Mouse (Mus musculus) testis, adult 2 months (tissue): ENCODE measurements around the gene Mrps11. TPM values are rescaled to one million over a fixed set of nuclear protein-coding genes. Genes with fewer than 3 reads are reported as not detected.

Source experiments
- H3K27ac ChIP-seq: fragments of 200-500 bp; 2 replicates; pipeline ENCODE4 v1.5.1; 2012; ENCODE audit warnings: low read depth, low read length; ENCODE audit not compliant: control insufficient read depth, insufficient read depth
- H3K27me3 ChIP-seq: fragments of 200-500 bp; 2 replicates; pipeline ENCODE4 v1.6.1; 2012; ENCODE audit warnings: mild to moderate bottlenecking, low read length, moderate library complexity; ENCODE audit not compliant: control insufficient read depth, insufficient read depth
- H3K36me3 ChIP-seq: fragments of 200-500 bp; 2 replicates; pipeline ENCODE4 v1.6.1; 2012; ENCODE audit warnings: mild to moderate bottlenecking, low read length; ENCODE audit not compliant: control insufficient read depth, insufficient read depth
- H3K4me1 ChIP-seq: fragments of 200-500 bp; 2 replicates; pipeline ENCODE4 v1.6.1; 2012; ENCODE audit warnings: low read length; ENCODE audit not compliant: control insufficient read depth, insufficient read depth
- H3K4me3 ChIP-seq: fragments of 200-500 bp; 2 replicates; pipeline ENCODE4 v1.5.1; 2012; ENCODE audit warnings: low read depth, mild to moderate bottlenecking, low read length, moderate library complexity, mixed read lengths; ENCODE audit not compliant: control insufficient read depth
- CTCF ChIP-seq: fragments of 200-500 bp; IDR thresholded peaks from 2 replicates; pipeline ENCODE4 v1.5.1; 2012; ENCODE audit warnings: low read depth, mild to moderate bottlenecking, inconsistent platforms, low read length, moderate library complexity; ENCODE audit not compliant: control insufficient read depth, insufficient read depth, insufficient replicate concordance
- POLR2A ChIP-seq: fragments of 200-500 bp; IDR thresholded peaks from 2 replicates; pipeline ENCODE4 v1.6.1; 2012; ENCODE audit warnings: low read depth, mild to moderate bottlenecking, inconsistent platforms, low read length, moderate library complexity; ENCODE audit not compliant: control insufficient read depth
- polyA plus RNA-seq: library from polyadenylated mRNA; depleted of rRNA; stranded (reverse); fragments of >200 nt; gene quantifications from 2 replicates; pipeline ENCODE4 v1.2.3, GENCODE M21; 2012

Mrps11 gene
- polyA plus RNA-seq, 1 experiment = 55.0 TPM

GRCm38 (mm10) chr7:78797843-78798455 is 15.0 kb downstream of the Mrps11 start:
- no peaks in the 10 kb centered on the region for H3K36me3 ChIP-seq
- no peaks in the 10 kb centered on the region for H3K27me3 ChIP-seq
- H3K4me1 ChIP-seq = no peaks in the 10 kb centered on the region
- no peak overlapping the region for H3K4me3 ChIP-seq
- TF ChIP-seq POLR2A (no peak), CTCF (no peak)
- no peak overlapping the region for H3K27ac ChIP-seq

- Histone ChIP-seq H3K4me1 (no peaks in the 10 kb centered on the region), H3K4me3 (no peak overlapping the region), H3K27ac (no peak overlapping the region), H3K36me3 (no peaks in the 10 kb centered on the region), H3K27me3 (no peaks in the 10 kb centered on the region)
- TF ChIP-seq POLR2A (no peak), CTCF (no peak)
Measured at GRCm38 (mm10) chr7:78799730-78800496, 17.0 kb downstream of the Mrps11 start.

GRCm38 (mm10) chr7:78803841-78804240 is 20.9 kb downstream of the Mrps11 start:
- TF ChIP-seq CTCF (no peak), POLR2A (no peak)
- Histone ChIP-seq H3K4me3 (no peak overlapping the region), H3K36me3 (no peaks in the 10 kb centered on the region), H3K4me1 (no peaks in the 10 kb centered on the region), H3K27me3 (no peaks in the 10 kb centered on the region), H3K27ac (no peak overlapping the region)

GRCm38 (mm10) chr7:78807192-78807591 is 24.3 kb downstream of the Mrps11 start:
- Histone ChIP-seq H3K27ac (no peak overlapping the region), H3K27me3 (no peaks in the 10 kb centered on the region), H3K4me1 (no peaks in the 10 kb centered on the region), H3K36me3 (no peaks in the 10 kb centered on the region), H3K4me3 (no peak overlapping the region)
- TF ChIP-seq CTCF = no peak
- no peak for TF ChIP-seq POLR2A

- TF ChIP-seq CTCF (no peak), POLR2A (no peak)
- no peak overlapping the region for H3K4me3 ChIP-seq
- no peak overlapping the region for H3K27ac ChIP-seq
- no peaks in the 10 kb centered on the region for H3K27me3 ChIP-seq
- no peaks in the 10 kb centered on the region for H3K36me3 ChIP-seq
- no peaks in the 10 kb centered on the region for H3K4me1 ChIP-seq
Measured at GRCm38 (mm10) chr7:78813791-78814190, 30.9 kb downstream of the Mrps11 start.

- Histone ChIP-seq H3K27ac (no peak overlapping the region), H3K4me3 (no peak overlapping the region), H3K4me1 (no peaks in the 10 kb centered on the region), H3K36me3 (no peaks in the 10 kb centered on the region), H3K27me3 (no peaks in the 10 kb centered on the region)
- TF ChIP-seq CTCF (no peak), POLR2A (no peak)
Measured at GRCm38 (mm10) chr7:78814766-78815165, 31.8 kb downstream of the Mrps11 start.

- no peaks in the 10 kb centered on the region for H3K36me3 ChIP-seq
- no peak overlapping the region for H3K27ac ChIP-seq
- H3K4me3 ChIP-seq = no peak overlapping the region
- TF ChIP-seq CTCF (no peak), POLR2A (no peak)
- no peaks in the 10 kb centered on the region for H3K27me3 ChIP-seq
- H3K4me1 ChIP-seq = no peaks in the 10 kb centered on the region
Measured at GRCm38 (mm10) chr7:78818336-78818735, 35.4 kb downstream of the Mrps11 start.
